Mouse (Mus musculus): ENCODE measurements around the gene Olfr352. TPM values are rescaled to one million over a fixed set of nuclear protein-coding genes. Genes with fewer than 3 reads are reported as not detected.

Olfr352 gene
- polyA plus RNA-seq (2012; rRNA removed; ENCODE audit: low replicate concordance), result not detected in 2 replicates

DNA sequence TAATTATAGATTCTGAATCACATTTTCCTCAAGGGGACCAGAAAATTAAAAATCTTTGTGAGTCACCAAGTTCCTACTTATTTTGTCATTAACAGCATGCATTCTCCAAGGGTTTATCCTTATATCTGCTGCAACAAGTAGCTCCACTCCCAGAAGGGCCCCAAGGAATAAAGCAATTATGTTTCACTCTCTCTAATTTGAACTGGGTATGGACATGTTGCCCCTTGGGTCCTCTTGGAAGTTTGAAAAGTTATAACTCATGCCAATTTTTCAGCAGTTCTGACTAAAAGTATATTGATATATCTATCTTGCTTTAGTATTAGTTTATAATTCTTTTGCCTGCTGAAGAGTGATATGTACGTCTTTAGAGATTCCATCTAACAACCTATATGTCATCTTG is at the start of gene Olfr352:
Gene Olfr352, plus strand, starts transcription at position 301 of the 400 bp plus-strand sequence.

DNA sequence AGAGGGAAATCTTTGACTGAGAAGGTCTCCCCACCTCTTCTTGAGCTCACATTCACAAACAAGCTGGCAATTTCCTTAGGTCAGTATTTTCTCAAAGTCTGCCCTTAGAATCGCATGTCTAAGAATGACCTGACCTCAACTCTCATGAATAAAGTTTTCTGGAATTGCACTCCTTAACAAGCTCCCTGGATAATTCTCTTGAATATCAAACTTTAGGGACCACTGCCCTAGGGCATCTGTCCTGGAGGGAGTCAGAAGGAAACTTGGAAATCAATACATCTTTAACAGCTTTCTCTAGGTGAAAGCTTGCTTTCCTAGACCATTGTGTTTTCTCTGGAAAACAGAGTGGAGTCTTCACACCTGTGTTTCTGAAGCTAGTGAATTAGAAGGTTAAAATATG is 22.2 kb upstream of the Olfr352 start, which contains the start of gene Olfr350:
Gene Olfr350, plus strand, starts transcription at position 301 of the 400 bp plus-strand sequence.

DNA sequence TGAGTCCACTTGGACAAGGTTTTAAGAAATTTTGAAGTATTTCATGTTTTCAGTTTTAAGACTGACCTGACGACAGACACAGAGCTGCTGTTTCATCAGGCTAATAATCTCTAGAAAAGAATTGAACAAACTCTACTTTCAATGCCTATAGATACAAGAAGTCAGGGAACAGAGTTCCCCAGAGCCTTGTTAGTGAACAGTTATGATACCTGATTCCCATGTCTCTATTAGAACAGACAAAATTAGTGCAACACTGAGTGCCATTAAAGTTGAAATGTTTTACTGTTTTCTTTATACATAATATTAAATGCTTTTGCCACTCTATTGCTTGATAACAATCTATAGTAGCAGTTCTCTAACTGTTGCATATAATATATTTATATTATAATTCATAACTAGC is 5.7 kb upstream of the Olfr352 start, which contains the start of gene Olfr351:
Gene Olfr351, minus strand, starts transcription at position 101 of the 400 bp plus-strand sequence.

DNA sequence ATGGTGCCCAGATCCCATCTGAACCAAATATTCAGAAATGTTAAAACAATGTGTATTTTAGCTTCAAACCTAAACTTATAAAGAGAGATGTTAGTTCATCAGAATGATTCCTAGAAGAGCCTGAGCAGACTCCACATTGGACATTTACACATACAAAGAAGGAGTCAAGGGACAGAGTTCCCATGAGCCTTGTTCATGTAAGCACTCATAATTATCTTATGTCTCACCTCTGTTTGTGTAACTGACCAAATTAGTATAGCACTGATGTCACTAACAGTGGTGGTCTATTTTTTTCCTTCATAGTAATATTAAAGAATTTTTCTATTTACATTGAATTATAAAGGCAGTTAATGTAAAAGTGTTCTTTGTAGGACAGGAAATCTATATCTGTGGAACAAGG is 24.6 kb downstream of the Olfr352 start, which contains the start of gene Olfr353:
Gene Olfr353, minus strand, starts transcription at position 101 of the 400 bp plus-strand sequence.

DNA sequence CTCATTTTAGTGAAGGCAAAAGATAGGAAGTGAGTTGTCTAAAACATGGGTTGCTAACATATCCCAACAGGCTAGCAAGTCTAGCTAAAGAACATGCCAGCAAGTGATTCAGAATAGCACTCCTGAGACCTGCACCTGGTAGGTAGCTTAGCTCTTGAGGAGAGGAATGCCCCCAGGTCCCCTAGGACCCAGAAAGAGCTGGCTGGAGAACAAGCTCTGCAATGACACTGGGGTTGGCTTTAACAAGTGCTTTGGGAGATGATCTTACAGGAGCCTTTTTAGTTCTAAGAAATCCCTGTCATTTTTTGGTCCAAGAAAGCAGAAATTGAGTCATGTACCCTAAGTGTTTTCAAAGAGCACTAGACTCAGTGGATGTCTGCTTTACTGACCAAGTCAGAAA is 37.1 kb downstream of the Olfr352 start, which contains the start of gene Olfr354:
Gene Olfr354, plus strand, starts transcription at position 301 of the 400 bp plus-strand sequence.

Other genes with a start within 250 kb of the Olfr352 start
- gene Olfr345, start 228.4 kb upstream of the Olfr352 start, polyA plus RNA-seq (2012; rRNA removed; ENCODE audit: low replicate concordance), result not detected in 2 replicates
- not detected in 2 replicates for gene Olfr346, start 182.7 kb upstream of the Olfr352 start, polyA plus RNA-seq (2012; rRNA removed; ENCODE audit: low replicate concordance)
- gene Olfr347, start 136.6 kb upstream of the Olfr352 start, polyA plus RNA-seq (2012; rRNA removed; ENCODE audit: low replicate concordance), result not detected in 2 replicates
- not detected in 2 replicates for gene Olfr348, start 84.2 kb upstream of the Olfr352 start, polyA plus RNA-seq (2012; rRNA removed; ENCODE audit: low replicate concordance)
- gene Olfr50, start 77.9 kb upstream of the Olfr352 start, polyA plus RNA-seq (2012; rRNA removed; ENCODE audit: low replicate concordance), result not detected in 2 replicates
- not detected in 2 replicates for gene Olfr3, start 51.4 kb upstream of the Olfr352 start, polyA plus RNA-seq (2012; rRNA removed; ENCODE audit: low replicate concordance)
- gene Olfr350, start 22.1 kb upstream of the Olfr352 start, polyA plus RNA-seq (2012; rRNA removed; ENCODE audit: low replicate concordance), result not detected in 2 replicates
- gene Olfr351, start 5.8 kb upstream of the Olfr352 start, polyA plus RNA-seq (2012; rRNA removed; ENCODE audit: low replicate concordance), result not detected in 2 replicates
- not detected in 2 replicates for gene Olfr353, start 24.5 kb downstream of the Olfr352 start, polyA plus RNA-seq (2012; rRNA removed; ENCODE audit: low replicate concordance)
- not detected in 2 replicates for gene Olfr354, start 37.2 kb downstream of the Olfr352 start, polyA plus RNA-seq (2012; rRNA removed; ENCODE audit: low replicate concordance)
- not detected in 2 replicates for gene Olfr355, start 60.4 kb downstream of the Olfr352 start, polyA plus RNA-seq (2012; rRNA removed; ENCODE audit: low replicate concordance)
- not detected in 2 replicates for gene Olfr356, start 68.7 kb downstream of the Olfr352 start, polyA plus RNA-seq (2012; rRNA removed; ENCODE audit: low replicate concordance)
- gene Olfr357, start 125.4 kb downstream of the Olfr352 start, polyA plus RNA-seq (2012; rRNA removed; ENCODE audit: low replicate concordance), result not detected in 2 replicates
- not detected in 2 replicates for gene Olfr358, start 140.9 kb downstream of the Olfr352 start, polyA plus RNA-seq (2012; rRNA removed; ENCODE audit: low replicate concordance)
- gene Olfr360, start 197.3 kb downstream of the Olfr352 start, polyA plus RNA-seq (2012; rRNA removed; ENCODE audit: low replicate concordance), result not detected in 2 replicates
- not detected in 2 replicates for gene Olfr361, start 220.8 kb downstream of the Olfr352 start, polyA plus RNA-seq (2012; rRNA removed; ENCODE audit: low replicate concordance)
- not detected in 2 replicates for gene Olfr362, start 249.4 kb downstream of the Olfr352 start, polyA plus RNA-seq (2012; rRNA removed; ENCODE audit: low replicate concordance)